Mouse (Mus musculus) bone marrow macrophage, adult 2 months (primary cell): Measurements from ENCODE around the gene Cacna2d3.

Experiments
- CTCF ChIP-seq: IDR thresholded peaks from 2 replicates; pipeline ENCODE4 v1.5.1; 2012; ENCODE audit warnings: low read depth, mild to moderate bottlenecking, low read length, moderate library complexity
- POLR2A ChIP-seq: IDR thresholded peaks from 2 replicates; pipeline ENCODE4 v1.6.1; 2012; ENCODE audit warnings: mild to moderate bottlenecking, low read depth, low read length, borderline replicate concordance

DNA sequence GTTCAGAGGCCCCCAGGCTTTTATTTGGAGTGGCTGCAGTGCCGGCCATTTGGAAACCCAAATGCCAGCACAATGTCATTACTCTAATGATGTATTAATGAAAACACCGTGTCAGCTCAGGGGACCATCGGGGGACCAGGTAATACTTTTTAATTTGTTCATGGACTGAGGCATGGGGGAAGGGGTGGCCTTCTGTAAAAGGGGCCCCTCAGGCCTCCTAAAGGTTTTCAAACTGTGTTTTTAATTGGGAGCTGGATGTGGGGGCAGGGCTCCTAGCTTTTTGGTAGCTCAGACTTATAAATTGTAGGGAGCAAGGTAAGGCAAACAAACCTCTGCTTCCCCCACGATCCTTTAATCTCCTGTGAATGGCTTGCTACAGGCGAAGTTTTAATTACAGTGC lies 749.0 kb downstream of the Cacna2d3 start:
- TF ChIP-seq POLR2A, result no peak
- TF ChIP-seq CTCF, result no peak
